Mouse (Mus musculus): ENCODE results near the gene Arl15.
A peak's percentile ranks its signal among the peaks of the same experiment; 100 is the strongest.

Gene Arl15

DNA sequence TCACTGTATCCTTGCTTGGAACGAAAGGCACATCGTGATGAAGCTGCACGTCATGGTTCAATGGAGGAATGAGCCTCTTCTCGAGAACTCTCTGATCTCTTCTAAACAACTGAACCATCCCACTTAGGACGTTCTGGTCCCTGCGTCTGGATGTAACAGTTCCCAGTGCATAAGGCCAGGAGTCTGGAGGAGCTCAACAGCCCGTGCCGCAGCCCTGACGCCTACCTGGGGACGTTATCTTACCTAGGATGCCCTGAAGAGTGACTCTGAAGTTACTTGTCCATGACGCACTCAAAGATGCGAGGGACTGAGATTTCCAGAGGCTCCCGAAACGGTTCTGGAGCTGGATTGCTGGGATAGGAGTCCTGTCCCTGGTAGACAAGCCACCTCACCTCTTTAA lies 121.4 kb downstream of the Arl15 start:
- no peak for DNase-seq (ENCODE audit: low read depth, low spot score)

- DNase-seq (ENCODE audit: low read depth, low spot score) = no peak
These were observed 122.5 kb downstream of the Arl15 start for GRCm38 (mm10) chr13:113916761-113917160.

GRCm38 (mm10) chr13:113917376-113917775 lies 123.1 kb downstream of the Arl15 start:
- DNase-seq (ENCODE audit: low read depth, low spot score) = no peak

DNA sequence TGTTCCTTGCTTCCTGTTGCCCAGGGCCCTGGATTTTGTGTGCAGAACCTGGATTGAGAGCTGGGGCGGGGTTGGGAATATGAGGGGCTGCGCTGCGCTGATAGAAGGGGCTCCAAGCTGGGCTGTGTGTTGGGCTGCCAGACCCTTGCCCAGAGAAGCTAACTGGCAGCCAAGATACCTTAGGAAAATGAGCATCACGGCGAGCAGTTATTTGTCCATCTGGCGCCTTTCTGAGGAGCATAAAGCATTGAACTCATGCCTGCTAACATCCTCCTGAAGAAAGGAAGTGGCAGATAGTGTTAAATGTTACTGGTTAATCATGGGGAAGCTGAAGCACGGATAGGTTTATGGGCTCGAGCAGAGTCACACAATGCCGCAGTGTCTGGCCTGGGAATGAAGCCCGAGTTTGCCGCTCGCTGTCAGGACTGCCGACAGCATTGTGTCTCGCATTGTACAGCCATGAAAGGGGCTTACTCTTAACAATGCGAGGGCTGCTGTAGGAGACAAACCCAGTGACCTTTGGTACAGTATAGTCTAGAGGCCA lies 123.6 kb downstream of the Arl15 start:
- DNase-seq (ENCODE audit: low read depth, low spot score) = peak; percentile 73

DNA sequence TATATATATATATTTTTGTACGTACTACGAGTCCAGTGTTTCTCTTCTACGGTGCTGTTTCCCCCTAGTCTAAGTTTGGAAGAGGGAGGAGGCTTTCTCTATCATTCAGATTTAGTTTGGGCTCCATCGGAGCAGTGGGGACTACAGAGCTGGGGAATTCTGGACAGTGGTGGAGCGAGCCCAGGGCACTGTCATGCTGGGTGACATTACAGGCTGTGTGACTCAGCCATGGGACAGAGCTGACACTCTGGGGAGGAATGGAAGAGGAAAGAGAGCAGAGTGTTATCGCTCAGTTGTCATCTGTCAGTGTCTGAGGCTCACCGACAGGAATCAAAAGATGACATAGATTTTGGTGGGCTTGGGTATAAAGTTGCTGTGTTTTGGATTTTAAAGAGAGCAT lies 124.4 kb downstream of the Arl15 start:
- DNase-seq (ENCODE audit: low read depth, low spot score) = no peak

GRCm38 (mm10) chr13:113935697-113936096 lies 141.4 kb downstream of the Arl15 start:
- DNase-seq (ENCODE audit: low read depth, low spot score) = no peak

- DNase-seq (ENCODE audit: low read depth, low spot score) = no peak
These were observed 142.9 kb downstream of the Arl15 start for GRCm38 (mm10) chr13:113937231-113937630.

DNA sequence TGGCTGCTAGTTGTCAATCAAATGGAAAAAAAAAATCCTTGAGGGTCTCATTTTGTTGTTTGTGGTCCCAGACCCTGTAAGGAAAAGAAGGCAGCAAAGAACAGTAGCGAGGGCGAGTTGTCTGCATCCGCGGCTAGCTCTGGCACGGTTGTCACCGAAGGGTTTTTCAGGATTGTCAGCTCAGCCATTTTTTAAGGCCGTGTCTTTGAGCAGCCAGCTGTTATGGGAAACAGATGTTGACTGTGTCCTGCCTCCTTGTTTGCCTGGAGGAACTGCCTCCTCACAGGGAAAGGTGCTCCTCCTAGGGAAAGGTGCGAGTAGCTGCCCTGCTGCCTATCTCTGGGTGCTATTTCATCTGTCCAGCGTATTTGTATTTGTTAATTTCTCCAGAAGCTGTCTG lies 144.3 kb downstream of the Arl15 start:
- DNase-seq (ENCODE audit: low read depth, low spot score) = no peak

DNA sequence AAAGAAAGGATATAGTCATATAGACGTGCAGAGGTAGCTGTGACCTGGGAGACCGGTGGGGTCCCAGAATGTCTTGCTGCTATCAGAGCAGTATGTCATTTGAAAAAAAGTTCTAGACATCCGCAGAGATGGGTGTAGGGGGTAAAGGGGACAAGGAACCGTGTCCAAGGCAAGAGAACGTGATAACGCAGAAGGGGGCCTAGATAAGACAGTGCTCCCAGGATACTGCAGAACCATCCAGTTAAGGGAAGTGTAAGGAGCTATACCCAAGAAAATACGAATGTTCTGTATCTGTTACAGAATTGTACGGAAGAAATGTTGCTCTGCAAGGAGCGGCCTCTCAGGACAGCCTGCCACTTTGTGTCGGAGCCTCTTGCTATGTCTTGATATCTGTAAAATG lies 144.8 kb downstream of the Arl15 start:
- no peak for DNase-seq (ENCODE audit: low read depth, low spot score)

DNA sequence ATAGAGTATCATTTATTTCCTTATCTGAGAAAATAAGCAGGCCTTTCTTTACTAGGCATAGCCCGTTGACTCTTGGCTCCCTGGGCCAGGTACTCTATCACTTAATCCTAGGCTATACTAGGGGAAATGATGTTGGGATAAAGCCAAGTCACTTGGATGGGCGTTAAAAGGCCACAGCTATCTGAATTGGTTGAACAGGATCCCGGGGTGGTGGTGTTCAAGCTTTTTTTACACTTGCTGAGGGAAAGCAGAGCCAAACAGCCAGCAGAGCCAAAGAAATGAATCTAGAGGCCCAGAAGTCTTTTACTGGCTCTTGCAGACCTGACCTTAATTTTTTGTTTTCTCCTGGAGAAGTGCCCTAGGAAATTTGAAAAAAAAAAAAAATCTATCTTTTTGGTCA lies 145.4 kb downstream of the Arl15 start:
- DNase-seq (ENCODE audit: low read depth, low spot score) = no peak

- no peak for DNase-seq (ENCODE audit: low read depth, low spot score)
These were observed 145.8 kb downstream of the Arl15 start for GRCm38 (mm10) chr13:113940151-113940550.

DNA sequence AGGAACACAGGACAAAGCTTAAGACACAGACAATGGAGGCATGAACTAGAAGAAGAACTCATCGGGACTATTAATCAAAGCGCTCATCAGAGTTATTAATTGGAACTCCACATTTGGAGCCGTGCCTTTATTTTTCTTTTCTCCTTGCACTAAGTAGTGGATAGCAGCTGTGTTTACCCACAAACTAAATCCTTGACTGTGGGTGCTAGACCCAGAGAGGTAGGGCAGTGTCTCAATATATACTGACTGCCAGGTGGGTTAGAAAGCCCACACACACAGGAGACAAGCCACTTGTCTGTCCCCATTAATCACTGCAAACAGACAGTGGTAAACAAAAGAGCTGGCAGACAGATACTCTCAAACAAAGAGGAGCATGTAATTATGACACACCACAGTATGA lies 147.6 kb downstream of the Arl15 start:
- DNase-seq (ENCODE audit: low read depth, low spot score) = no peak

- DNase-seq (ENCODE audit: low read depth, low spot score) = no peak
These were observed 153.2 kb downstream of the Arl15 start for GRCm38 (mm10) chr13:113947546-113947945.

- DNase-seq (ENCODE audit: low read depth, low spot score) = no peak
These were observed 155.4 kb downstream of the Arl15 start for GRCm38 (mm10) chr13:113949708-113950107.

DNA sequence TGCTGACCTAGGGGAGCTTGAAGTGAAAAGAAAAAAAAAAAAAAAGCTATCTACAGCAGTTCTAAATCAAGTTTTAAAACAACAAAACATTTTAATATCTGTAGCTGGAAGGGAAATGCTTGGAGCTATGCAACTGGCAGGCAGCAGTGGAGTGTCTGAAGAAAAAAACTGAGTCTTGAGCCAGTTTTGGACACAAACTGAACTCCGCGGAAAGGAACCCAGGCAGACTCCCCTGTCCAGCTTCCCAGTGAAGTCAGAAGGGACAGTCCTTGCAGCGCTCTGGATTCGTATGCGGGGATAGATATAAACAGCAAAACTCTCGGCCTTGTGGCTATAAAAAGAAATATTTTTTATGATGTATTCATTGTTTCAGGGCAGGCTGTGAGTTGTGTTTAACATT lies 155.8 kb downstream of the Arl15 start:
- no peak for DNase-seq (ENCODE audit: low read depth, low spot score)

GRCm38 (mm10) chr13:113957438-113957837 lies 163.1 kb downstream of the Arl15 start:
- no peak for DNase-seq (ENCODE audit: low read depth, low spot score)

- DNase-seq (ENCODE audit: low read depth, low spot score) = no peak
These were observed 170.6 kb downstream of the Arl15 start for GRCm38 (mm10) chr13:113964945-113965344.

- no peak for DNase-seq (ENCODE audit: low read depth, low spot score)
These were observed 176.4 kb downstream of the Arl15 start for GRCm38 (mm10) chr13:113970706-113971105.

DNA sequence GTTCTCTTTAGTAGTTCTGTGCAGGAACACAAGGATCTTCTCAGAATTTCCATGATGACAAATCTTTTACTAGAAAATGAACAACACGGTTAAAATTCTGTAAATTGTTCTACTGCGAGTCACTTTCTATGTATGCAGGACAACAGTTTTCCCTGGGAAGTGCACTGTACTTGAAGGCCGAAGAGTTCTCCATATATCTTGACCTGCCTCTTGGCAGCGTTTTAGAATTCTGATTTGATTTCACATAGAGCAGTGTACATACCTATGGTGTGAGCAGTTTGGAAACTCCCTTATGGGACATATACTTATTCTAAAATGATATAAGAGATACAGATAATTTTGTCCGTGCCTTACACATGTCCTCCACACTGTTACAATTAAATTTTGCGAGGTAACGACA lies 178.1 kb downstream of the Arl15 start:
- DNase-seq (ENCODE audit: low read depth, low spot score) = no peak

DNA sequence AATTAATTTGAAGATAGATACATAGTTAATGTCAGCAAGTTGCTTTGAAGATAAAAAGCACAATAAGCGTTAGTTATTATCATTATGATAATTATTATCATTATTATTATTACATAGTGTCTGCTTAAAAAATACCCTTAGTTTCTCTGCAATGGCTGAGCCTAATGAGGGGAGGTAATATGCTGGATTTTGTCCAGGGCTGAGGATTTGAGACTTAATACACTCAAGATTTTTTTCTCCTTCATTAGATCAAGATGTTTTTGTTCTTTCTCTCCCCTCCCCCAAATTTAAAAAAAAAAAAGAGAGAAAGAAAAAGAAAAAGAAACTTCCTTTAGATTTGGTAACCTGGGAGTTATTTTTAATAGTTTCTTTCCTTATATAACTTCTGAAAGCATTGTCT lies 180.6 kb downstream of the Arl15 start:
- no peak for DNase-seq (ENCODE audit: low read depth, low spot score)

- peak; percentile 43 for DNase-seq (ENCODE audit: low read depth, low spot score)
These were observed 181.4 kb downstream of the Arl15 start for GRCm38 (mm10) chr13:113975722-113976121.

DNA sequence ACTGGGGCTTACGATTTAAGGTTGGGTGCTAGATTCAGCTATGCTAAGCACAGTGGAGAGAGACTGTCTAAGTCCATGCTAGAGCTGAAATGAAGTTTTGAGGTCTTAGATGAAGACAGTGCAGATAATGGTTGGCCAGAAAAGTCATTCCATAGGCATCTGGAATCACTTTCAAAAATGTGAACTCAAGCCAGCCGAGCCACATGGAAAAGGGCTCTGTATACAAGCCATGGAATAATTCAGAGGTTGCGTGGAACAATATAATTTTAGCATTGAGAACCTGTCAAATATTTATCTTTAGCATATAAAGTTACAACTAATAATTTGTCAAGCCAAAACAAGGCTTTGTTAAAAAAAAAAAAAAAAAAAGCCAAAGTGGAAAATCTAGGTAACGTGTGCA lies 182.6 kb downstream of the Arl15 start:
- no peak for DNase-seq (ENCODE audit: low read depth, low spot score)

DNA sequence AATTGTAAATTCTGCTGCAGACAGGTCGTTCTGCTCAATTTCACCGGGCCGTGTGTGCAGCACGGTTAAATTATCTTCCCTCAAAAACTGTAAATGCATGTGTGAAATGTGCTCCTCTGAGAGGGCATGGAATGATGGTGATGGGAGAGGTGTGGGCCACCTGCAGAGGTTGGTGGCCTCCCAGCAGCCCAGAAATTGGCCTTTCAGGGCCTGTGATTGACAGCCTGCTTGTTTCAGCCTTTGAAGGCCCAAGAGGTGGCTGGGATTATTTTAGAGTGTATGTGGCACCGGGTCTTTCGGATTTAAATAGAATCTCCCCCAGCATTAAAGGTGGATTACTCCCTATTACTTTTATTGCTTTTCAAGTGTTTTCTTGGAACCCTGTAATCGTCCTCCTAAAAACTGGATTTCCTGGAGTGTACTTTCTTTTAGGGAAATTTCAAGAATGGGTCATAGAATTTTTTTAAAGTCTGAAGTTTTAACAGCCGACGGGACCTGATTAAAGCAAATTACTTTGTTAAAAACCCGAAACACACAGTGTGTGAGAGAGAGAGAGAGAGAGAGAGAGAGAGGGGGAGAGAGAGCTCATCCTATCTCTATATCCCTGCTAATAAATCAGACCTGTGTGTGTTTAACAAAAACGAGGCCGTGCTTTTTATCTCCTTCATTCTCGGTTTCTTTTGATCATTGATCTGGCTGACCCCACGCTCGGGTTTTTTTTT lies 186.6 kb downstream of the Arl15 start:
- peak; percentile 30 for DNase-seq (ENCODE audit: low read depth, low spot score)

Data from mesoderm, embryonic 11.5 days (tissue).